ENCODE assay signal across 8 mouse cellular contexts in the genomic region with DNA sequence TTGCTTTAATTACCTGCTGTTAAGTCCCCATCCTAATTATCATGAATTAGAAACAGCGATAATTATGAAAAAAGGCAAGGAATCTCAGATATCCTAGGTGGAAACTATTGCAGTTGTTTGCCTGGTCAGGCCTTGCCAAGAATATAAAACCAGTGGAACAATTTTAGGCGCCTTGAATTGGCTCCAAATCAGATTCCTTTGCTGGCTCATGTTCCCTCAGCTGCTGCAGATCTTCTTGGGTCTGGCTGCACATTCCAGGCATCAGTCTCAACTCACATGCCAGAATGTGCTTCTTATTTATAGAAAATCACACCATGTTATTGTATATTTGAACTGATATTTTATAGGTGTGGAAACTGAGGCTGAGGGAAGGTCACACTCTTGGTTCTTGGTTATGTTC.
DNase-seq lines count a peak whose midpoint lies in the region; ATAC-seq and TF ChIP-seq lines count a peak whose summit lies in the region.

No protein-coding gene starts in this region.

- no peak overlapping the region for H3K4me2 ChIP-seq in heart, embryonic 11.5 days
- H3K4me2 ChIP-seq in lung, embryonic 15.5 days, result no peak overlapping the region
- no peak overlapping the region for H3K4me2 ChIP-seq in midbrain, embryonic 16.5 days (ENCODE audit: low read length)

- no peak overlapping the region for H3K27ac ChIP-seq in heart, embryonic 11.5 days (ENCODE audit: low read depth, low read length)
- H3K27ac ChIP-seq in lung, embryonic 15.5 days, result no peak overlapping the region
- H3K27ac ChIP-seq in midbrain, embryonic 16.5 days (ENCODE audit: low read length), result no peak overlapping the region

- H3K36me3 ChIP-seq in heart, embryonic 11.5 days (ENCODE audit: control insufficient read depth, insufficient read depth, low read length), result no peaks in the 10 kb centered on the region
- H3K36me3 ChIP-seq in lung, embryonic 15.5 days, result no peaks in the 10 kb centered on the region
- no peaks in the 10 kb centered on the region for H3K36me3 ChIP-seq in midbrain, embryonic 16.5 days (ENCODE audit: control insufficient read depth, insufficient read depth, low read length)

- H3K4me3 ChIP-seq in heart, embryonic 11.5 days (ENCODE audit: low read depth, low read length), result no peak overlapping the region
- H3K4me3 ChIP-seq in lung, embryonic 15.5 days, result no peak overlapping the region
- H3K4me3 ChIP-seq in midbrain, embryonic 16.5 days (ENCODE audit: low read depth, low read length), result no peak overlapping the region

- H3K4me1 ChIP-seq in heart, embryonic 11.5 days (ENCODE audit: control insufficient read depth, insufficient read depth, low read length), result peaks cover 5% of the 10 kb centered on the region; the same call in 1 of the 2 replicates
- H3K4me1 ChIP-seq in lung, embryonic 15.5 days, result peaks cover 22% of the 10 kb centered on the region
- H3K4me1 ChIP-seq in midbrain, embryonic 16.5 days (ENCODE audit: control insufficient read depth, insufficient read depth, low read length), result peaks cover 7% of the 10 kb centered on the region; the same call in 1 of the 2 replicates

- no peak for TF ChIP-seq POLR2A in brain, embryonic 14.5 days (IDR thresholded peaks at IDR 0.05; ENCODE audit: borderline replicate concordance, extremely low read depth, insufficient read depth, insufficient read length, poor library complexity, severe bottlenecking)

- WGBS in heart, embryonic 11.5 days (ENCODE audit: insufficient replicate concordance), result 74% methylated on average over 2 of the region's 2 CpGs
- WGBS in lung, embryonic 15.5 days, result 51% methylated on average over 2 of the region's 2 CpGs
- 81% methylated on average over 2 of the region's 2 CpGs for WGBS in midbrain, embryonic 16.5 days

- no peak for ATAC-seq in heart, embryonic 11.5 days (replicated peaks; ENCODE audit: insufficient number of reproducible peaks, low FRiP score, low TSS enrichment)
- ATAC-seq in lung, embryonic 15.5 days (ENCODE audit: borderline replicate concordance, extremely low read depth, low FRiP score, low TSS enrichment), result 0 out of 2 replicates have a peak, but pooled peaks have one; percentile 19
- ATAC-seq in midbrain, embryonic 16.5 days, result no peak

- intact Hi-C loops in heart, postnatal 10 days (cut with DNase I), result loop anchor here (5.0 kb wide), 2 partner anchors 73 to 92 kb away; partner anchors contain the start of gene Dip2c

- H3K27me3 ChIP-seq in heart, embryonic 11.5 days (ENCODE audit: control insufficient read depth, insufficient read depth, low read length), result no peaks in the 10 kb centered on the region
- H3K27me3 ChIP-seq in lung, embryonic 15.5 days, result no peaks in the 10 kb centered on the region
- no peaks in the 10 kb centered on the region for H3K27me3 ChIP-seq in midbrain, embryonic 16.5 days (ENCODE audit: control insufficient read depth, insufficient read depth, low read depth, low read length)

- DNase-seq in heart, adult 11 months, result peak; percentile 96
- DNase-seq in brain, embryonic 14.5 days (ENCODE audit: low read depth), result peak; percentile 39
- peak; percentile 70 to 77 for DNase-seq in heart, postnatal 10 days
- DNase-seq in c-Kit-positive CD71-positive TER-119-positive erythroid progenitor cells, embryonic 14.5 days (ENCODE audit: low spot score), result no peak
- no peak for DNase-seq in embryo, embryonic 10 days (ENCODE audit: low spot score)

- no peak overlapping the region for H3K9ac ChIP-seq in heart, embryonic 11.5 days (ENCODE audit: low read depth, low read length)
- H3K9ac ChIP-seq in lung, embryonic 15.5 days, result no peak overlapping the region
- H3K9ac ChIP-seq in midbrain, embryonic 16.5 days (ENCODE audit: low read depth, low read length), result no peak overlapping the region

- TF ChIP-seq CTCF in brain, embryonic 14.5 days (IDR thresholded peaks at IDR 0.05; ENCODE audit: borderline replicate concordance, extremely low read depth, insufficient read depth, insufficient read length), result no peak

- no peaks in the 10 kb centered on the region for H3K9me3 ChIP-seq in heart, embryonic 11.5 days (replicated peaks; ENCODE audit: control insufficient read depth, low read length)
- no peaks in the 10 kb centered on the region for H3K9me3 ChIP-seq in lung, embryonic 15.5 days
- H3K9me3 ChIP-seq in midbrain, embryonic 16.5 days (replicated peaks; ENCODE audit: control insufficient read depth, low read length, poor library complexity, severe bottlenecking), result no peaks in the 10 kb centered on the region

Comparison
In these comparisons a context has a peak if more than half of its experiments do, and no peak if none do; other contexts are left out.
1. DNase-seq: peak in heart, adult 11 months (single experiment), brain, embryonic 14.5 days (single experiment) and heart, postnatal 10 days (2 of 2); none in c-Kit-positive CD71-positive TER-119-positive erythroid progenitor cells, embryonic 14.5 days (single experiment) and embryo, embryonic 10 days (single experiment).